Mouse (Mus musculus): ENCODE results near the gene Tspan10. TPM values are rescaled to one million over a fixed set of nuclear protein-coding genes. Genes with fewer than 3 reads are reported as not detected.
"Not testable (repeated sequence)": the region's sequence is repeated elsewhere in the genome, so short reads cannot be mapped to it uniquely, and the experiment has no call there.

Tspan10 gene
- total RNA-seq (2015; ENCODE audit: low replicate concordance) (not detected in 2 replicates), total RNA-seq (2017; ENCODE audit: low replicate concordance) (0.13 and 1.8 TPM in 2 replicates)

GRCm38 (mm10) chr11:120442344-120442743 lies at the start of gene Tspan10:
Tspan10 (plus strand) TSS chr11:120442644.
- ATAC-seq (replicated peaks; ENCODE audit: low FRiP score, poor library complexity, severe bottlenecking) = no peak

DNA sequence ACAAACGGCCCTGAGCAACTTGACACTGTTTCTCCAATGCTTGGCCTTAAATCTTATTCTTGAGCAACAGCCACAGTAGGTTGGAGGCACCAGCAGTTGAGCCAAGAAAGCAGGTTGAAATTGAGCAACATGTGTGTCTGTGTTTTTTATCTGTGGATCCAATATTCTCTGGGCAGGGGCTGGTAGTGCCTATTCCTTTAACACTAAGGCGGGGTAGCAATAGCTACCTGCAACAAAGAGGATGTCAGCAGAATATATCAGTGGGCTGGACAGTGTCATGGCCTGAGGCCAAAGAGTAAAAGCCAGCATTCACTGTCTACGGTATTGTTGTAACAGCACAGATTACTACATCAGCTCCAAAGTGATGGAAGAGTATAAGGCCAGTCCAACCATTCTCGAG lies 46.8 kb upstream of the Tspan10 start:
- ATAC-seq (replicated peaks; ENCODE audit: low FRiP score, poor library complexity, severe bottlenecking) = no peak

GRCm38 (mm10) chr11:120397602-120398001 lies 44.8 kb upstream of the Tspan10 start:
- no peak for ATAC-seq (replicated peaks; ENCODE audit: low FRiP score, poor library complexity, severe bottlenecking)

DNA sequence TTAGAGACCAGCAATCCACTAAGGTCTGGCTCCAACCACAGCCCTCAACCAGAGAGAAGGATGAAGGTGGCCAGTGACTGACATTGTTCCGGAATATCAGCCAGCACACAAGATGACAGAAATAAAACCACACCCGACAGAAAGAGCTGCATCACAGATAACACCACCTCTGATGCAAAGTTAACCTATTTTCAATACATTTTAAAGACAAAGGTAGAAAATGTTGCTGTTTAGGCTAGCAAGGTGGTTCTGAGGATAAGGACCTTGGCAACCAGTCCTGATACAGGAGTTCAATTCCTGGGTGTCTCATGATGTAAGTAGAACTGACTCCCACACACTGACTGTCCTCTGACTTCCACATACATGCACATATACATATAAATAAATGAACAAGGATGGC lies 43.1 kb upstream of the Tspan10 start:
- no peak for ATAC-seq (replicated peaks; ENCODE audit: low FRiP score, poor library complexity, severe bottlenecking)

DNA sequence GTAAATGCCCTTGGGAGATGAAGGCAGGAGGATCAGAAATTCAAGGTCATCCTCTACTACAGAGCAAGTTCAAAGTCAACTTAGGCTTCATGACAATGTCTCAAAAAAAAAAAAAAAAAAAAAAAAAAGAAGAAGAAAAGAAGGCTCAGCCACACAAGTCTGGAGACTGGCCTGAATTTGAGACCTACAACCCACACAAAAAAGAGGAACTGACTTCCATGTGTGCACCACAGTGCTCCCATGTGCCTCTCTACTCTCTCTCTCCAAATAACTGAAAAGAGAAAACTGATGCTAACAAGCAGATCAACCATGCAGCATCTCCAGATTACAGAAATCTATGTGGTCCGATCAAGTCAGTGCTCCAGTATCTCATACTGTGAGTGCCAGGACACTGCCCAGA lies 37.6 kb upstream of the Tspan10 start:
- no peak for ATAC-seq (replicated peaks; ENCODE audit: low FRiP score, poor library complexity, severe bottlenecking)

DNA sequence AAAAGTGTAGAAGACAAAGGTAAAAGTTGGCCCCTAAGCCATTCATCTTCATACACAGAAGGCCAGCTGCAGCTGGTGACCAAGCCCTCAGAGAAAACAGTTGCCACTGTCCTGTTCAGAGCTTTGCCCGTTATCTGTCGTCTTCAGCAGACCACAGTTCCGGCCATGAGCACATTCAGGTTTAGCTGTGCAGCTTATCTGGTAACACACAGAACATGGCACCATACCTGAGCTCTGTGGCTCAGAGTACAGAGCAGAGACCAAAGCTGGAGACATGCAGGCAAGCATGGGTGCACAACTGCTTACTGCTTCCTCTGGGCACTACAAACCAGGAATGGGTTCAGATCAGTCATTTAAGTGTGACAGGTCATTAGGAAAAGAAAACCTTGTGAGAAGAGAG lies 36.6 kb upstream of the Tspan10 start:
- peak; percentile 79 for ATAC-seq (replicated peaks; ENCODE audit: low FRiP score, poor library complexity, severe bottlenecking)

- no peak for ATAC-seq (replicated peaks; ENCODE audit: low FRiP score, poor library complexity, severe bottlenecking)
Measured at GRCm38 (mm10) chr11:120406445-120406844, 36.0 kb upstream of the Tspan10 start.

- not testable (repeated sequence) for ATAC-seq (replicated peaks; ENCODE audit: low FRiP score, poor library complexity, severe bottlenecking)
Measured at GRCm38 (mm10) chr11:120413621-120414020, 28.8 kb upstream of the Tspan10 start.

- no peak for ATAC-seq (replicated peaks; ENCODE audit: low FRiP score, poor library complexity, severe bottlenecking)
Measured at GRCm38 (mm10) chr11:120417852-120418251, 24.6 kb upstream of the Tspan10 start.

DNA sequence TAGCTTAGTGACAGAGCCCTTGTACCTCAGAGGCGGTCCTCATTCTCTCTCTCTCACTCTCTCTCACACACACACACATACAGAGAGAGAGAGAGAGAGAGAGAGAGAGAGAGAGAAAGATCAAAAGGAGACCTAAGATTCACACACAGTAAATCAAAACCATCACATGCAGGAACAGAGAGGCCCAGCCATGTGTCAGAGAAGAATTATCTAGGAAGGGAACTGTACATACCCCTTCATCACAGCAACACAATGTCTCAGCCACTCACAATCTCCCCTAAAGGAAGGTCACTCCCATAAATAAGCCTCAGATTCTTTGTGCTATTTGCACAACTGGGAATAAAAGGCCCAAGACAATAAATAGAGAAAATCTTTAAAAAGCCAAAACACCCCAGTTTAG lies 23.9 kb upstream of the Tspan10 start:
- ATAC-seq (replicated peaks; ENCODE audit: low FRiP score, poor library complexity, severe bottlenecking) = no peak

DNA sequence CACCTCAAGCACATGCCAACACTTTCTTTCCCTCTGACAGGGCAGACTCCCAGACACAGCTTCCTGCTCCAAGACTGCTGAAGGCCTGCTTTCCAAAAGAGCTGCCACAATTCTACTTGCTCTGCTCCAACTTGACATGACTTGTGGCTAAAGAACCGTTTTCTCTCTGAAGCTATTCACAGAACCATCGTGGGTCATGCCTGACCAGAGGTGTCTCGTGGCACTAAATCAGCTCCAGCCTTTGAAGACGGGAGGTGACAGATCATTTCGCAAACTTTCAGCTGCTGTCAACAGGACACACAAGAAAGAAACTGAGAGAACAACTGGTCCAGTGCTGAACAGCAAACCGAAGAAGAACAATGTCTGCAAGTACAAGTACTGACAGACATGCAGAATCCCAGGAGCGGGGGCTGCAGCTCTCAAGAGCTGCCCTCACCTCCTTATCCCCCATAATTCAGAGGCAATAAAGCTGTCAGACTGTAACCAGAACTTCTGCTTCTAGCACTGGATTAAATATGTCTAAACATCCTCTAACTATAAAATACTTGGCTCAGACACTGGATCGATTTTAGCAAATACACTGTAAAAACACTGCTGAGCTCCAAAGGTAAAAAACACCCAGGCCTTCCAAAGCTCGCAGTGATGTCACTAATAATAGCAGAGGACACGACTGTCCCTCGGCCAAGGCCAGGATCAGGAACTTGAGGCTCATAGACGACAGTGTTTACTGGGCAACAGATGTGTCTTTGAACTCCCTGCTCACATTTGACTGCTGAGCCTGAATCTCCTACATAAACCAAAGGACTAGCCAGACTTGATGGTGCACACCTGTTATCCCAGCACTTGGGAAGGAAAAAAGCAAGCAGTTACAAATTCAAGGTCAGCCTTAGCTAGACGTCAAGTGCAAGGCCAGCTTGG lies 19.5 kb upstream of the Tspan10 start:
- no peak for ATAC-seq (replicated peaks; ENCODE audit: low FRiP score, poor library complexity, severe bottlenecking)

- ATAC-seq (replicated peaks; ENCODE audit: low FRiP score, poor library complexity, severe bottlenecking) = peak; percentile 74
Measured at GRCm38 (mm10) chr11:120423569-120424295, 18.7 kb upstream of the Tspan10 start.

DNA sequence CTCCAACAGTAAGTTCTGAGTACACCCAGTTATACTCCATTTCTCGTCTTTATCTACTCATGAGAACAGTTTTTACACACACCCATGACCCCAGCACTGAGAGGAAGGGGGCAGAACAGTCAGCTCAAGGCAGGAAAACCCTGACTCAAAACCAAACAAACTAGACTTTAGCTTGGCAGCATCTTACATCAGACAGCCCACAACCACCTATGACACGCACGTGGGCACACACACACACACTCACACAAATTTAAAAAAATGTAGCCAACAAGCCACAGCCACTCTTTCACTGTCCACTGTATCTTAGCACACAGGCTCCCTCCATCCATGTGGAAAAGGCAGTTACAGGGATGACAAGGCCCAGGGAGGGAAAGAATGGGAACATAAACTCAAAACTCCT lies 15.7 kb upstream of the Tspan10 start:
- no peak for ATAC-seq (replicated peaks; ENCODE audit: low FRiP score, poor library complexity, severe bottlenecking)

- ATAC-seq (replicated peaks; ENCODE audit: low FRiP score, poor library complexity, severe bottlenecking) = peak; percentile 90
Measured at GRCm38 (mm10) chr11:120437152-120437856, 5.1 kb upstream of the Tspan10 start, which contains the start of gene Nploc4. Nploc4 (minus strand) TSS chr11:120437708.

- ATAC-seq (replicated peaks; ENCODE audit: low FRiP score, poor library complexity, severe bottlenecking) = no peak
Measured at GRCm38 (mm10) chr11:120437857-120438385, 4.5 kb upstream of the Tspan10 start.

GRCm38 (mm10) chr11:120442765-120443280 lies 379 bp downstream of the Tspan10 start:
- no peak for ATAC-seq (replicated peaks; ENCODE audit: low FRiP score, poor library complexity, severe bottlenecking)

DNA sequence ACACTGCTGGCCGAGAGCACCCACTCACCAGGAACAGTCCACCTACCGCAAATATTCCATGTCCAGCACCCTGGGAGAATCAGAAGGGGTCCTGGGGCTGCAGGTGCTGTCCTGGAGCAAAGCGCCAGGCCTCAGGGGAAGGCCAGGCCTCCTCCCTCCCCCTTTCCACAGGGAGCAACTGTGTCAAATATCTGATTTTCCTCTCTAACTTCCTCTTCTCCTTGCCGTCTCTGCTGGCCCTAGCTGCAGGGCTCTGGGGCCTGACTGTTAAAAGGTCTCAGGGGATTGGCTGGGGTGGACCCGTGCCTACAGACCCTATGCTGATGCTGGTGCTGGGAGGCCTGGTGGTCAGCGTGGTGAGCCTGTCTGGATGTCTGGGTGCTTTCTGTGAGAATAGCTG lies 1.7 kb downstream of the Tspan10 start:
- no peak for ATAC-seq (replicated peaks; ENCODE audit: low FRiP score, poor library complexity, severe bottlenecking)

- no peak for ATAC-seq (replicated peaks; ENCODE audit: low FRiP score, poor library complexity, severe bottlenecking)
Measured at GRCm38 (mm10) chr11:120445475-120445874, 3.0 kb downstream of the Tspan10 start.

- ATAC-seq (replicated peaks; ENCODE audit: low FRiP score, poor library complexity, severe bottlenecking) = no peak
Measured at GRCm38 (mm10) chr11:120447179-120447578, 4.7 kb downstream of the Tspan10 start.

DNA sequence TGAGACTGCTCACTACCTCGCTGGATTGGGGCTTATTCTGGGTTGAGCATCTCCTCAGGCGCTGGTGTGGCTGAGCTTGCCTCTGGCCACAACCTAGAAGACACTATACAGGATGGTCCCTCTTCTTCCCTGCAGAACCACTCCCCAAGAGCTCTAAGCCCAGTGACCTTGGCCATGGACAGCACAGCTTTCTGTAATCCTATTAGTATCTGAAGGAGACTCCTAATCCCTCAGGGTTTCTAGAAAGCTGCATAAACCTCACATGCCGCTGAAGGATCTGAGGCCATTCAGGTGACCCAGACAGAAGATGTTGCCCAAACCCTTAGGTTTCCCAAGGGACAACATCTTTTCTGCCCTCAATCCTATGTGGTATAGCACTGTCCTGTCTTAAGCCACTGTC lies 9.8 kb downstream of the Tspan10 start:
- ATAC-seq (replicated peaks; ENCODE audit: low FRiP score, poor library complexity, severe bottlenecking) = no peak

All from erythroid progenitor cell, adult 5-6 weeks (primary cell).